Mouse (Mus musculus) left cerebral cortex, adult 2 months (tissue): Measurements from ENCODE around the gene Cdk6. TPM values are rescaled to one million over a fixed set of nuclear protein-coding genes. Genes with fewer than 3 reads are reported as not detected.

Experiments
- DNase-seq, 2 experiments: peaks; one replicate each; pipeline ENCODE4 v3.0.0; 2021 to 2022; ENCODE audit warnings: low spot score in 2 of 2, mixed read lengths in 1 of 2; ENCODE audit errors: extremely low spot score in 1 of 2
- H3K27ac ChIP-seq: fragments of 200-600 bp; 2 replicates; pipeline ENCODE4 v1.8.1; 2022
- H3K4me3 ChIP-seq: fragments of 200-600 bp; 2 replicates; pipeline ENCODE4 v1.8.1; 2022
- CTCF ChIP-seq: fragments of 200-600 bp; IDR thresholded peaks from 2 replicates; pipeline ENCODE4 v1.8.1; 2022; ENCODE audit warnings: antibody characterized with exemption, mild to moderate bottlenecking, moderate library complexity
- intact Hi-C: fragments of 180-260 bp; cut with DNase I; formaldehyde crosslinking; loops from one replicate; pipeline ENCODE4 v1.15.1; 2025
- total RNA-seq, 2 experiments: library from RNA; stranded (reverse); gene quantifications; 2 replicates each; pipeline ENCODE4 v1.2.3; 2021

The Cdk6 gene
- total RNA-seq, 2 experiments from 2014 or later, result 4.2 to 6.8 TPM

DNA sequence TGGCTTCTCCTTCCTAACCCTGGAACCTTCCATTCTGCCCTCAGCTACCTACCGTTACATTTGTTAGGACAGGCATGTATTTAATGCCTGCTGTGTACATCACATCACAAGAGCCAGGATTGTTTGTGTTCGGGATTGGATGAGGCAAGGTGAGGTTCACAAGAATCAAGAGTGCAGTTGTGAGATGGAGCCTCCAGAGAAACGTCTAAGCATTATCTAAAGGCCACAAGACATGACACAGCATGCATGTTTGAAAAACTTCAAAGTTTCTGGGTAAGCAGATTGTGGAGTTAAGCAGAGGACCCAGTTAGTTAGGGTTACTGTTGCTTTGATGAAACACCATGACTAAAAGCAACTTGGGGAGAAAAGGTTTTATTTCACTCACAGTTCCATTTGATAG is 122.5 kb downstream of the Cdk6 start:
- intact Hi-C loops, result no loop called here
- H3K4me3 ChIP-seq, result no peak overlapping the region
- no peak overlapping the region for H3K27ac ChIP-seq
- no peak for DNase-seq
- TF ChIP-seq CTCF, result no peak

- intact Hi-C loops, result no loop called here
- TF ChIP-seq CTCF, result no peak
- H3K27ac ChIP-seq, result no peak overlapping the region
- no peak overlapping the region for H3K4me3 ChIP-seq
- no peak for DNase-seq
These were observed 125.0 kb downstream of the Cdk6 start for GRCm38 (mm10) chr5:3466069-3466877.

GRCm38 (mm10) chr5:3470866-3471265 is 129.6 kb downstream of the Cdk6 start:
- no peak for TF ChIP-seq CTCF
- intact Hi-C loops, result no loop called here
- no peak for DNase-seq

GRCm38 (mm10) chr5:3472311-3473156 is 131.2 kb downstream of the Cdk6 start:
- DNase-seq, result no peak
- intact Hi-C loops, result no loop called here
- no peak for TF ChIP-seq CTCF

More at GRCm38 (mm10) chr5:3470866-3471265, 129.6 kb downstream of the Cdk6 start:
- Histone ChIP-seq H3K27ac (no peak overlapping the region), H3K4me3 (no peak overlapping the region)

DNA sequence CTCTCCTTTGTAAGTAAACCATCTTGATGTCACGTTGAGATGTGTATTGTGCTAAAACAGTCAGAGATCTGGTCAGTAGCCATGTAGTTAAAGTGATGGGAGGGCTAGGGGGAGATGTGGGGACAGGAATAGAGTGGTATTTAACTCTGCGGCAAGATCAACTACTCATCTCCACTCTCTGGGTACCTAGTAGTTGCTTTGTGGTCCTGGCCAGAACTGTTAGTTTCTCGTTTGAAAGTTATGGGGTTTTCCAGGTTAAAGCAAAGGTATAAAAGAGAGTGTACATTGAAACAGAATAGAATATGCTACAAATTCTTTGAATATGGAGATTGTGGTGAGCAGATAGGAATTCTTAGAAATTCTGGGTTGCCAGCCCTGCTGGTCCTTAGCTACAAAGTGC is 136.4 kb downstream of the Cdk6 start:
- Histone ChIP-seq H3K4me3 (no peak overlapping the region), H3K27ac (no peak overlapping the region)
- TF ChIP-seq CTCF, result no peak
- intact Hi-C loops, result no loop called here
- DNase-seq, result no peak

More at GRCm38 (mm10) chr5:3472311-3473156, 131.2 kb downstream of the Cdk6 start:
- Histone ChIP-seq H3K27ac (no peak overlapping the region), H3K4me3 (no peak overlapping the region)

DNA sequence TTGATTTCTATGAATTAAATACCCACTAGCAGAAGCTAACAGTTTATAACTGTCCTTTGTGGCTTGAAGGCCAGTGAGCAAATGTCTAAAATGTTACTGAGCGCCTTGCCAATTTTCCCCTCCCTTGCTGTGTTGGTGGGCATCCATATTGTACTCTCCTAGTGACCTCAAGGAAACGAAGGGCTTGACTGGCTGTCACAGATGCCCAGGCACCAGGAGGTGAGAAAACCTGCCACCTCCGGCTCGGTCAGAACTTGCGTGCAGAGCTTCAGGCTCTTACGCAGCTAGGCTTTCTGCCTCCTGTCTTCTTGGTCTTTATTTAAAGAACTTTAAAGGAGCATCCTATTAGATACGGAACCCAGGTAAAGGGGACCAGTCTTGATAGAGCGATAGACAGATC is 136.9 kb downstream of the Cdk6 start:
- intact Hi-C loops, result no loop called here
- TF ChIP-seq CTCF, result no peak
- Histone ChIP-seq H3K4me3 (no peak overlapping the region), H3K27ac (no peak overlapping the region)
- DNase-seq, result no peak

GRCm38 (mm10) chr5:3479016-3479795 is 137.9 kb downstream of the Cdk6 start:
- intact Hi-C loops, result no loop called here
- no peak overlapping the region for H3K4me3 ChIP-seq
- H3K27ac ChIP-seq, result no peak overlapping the region
- DNase-seq, result no peak
- no peak for TF ChIP-seq CTCF

GRCm38 (mm10) chr5:3480637-3481395 is 139.5 kb downstream of the Cdk6 start:
- TF ChIP-seq CTCF, result no peak
- no peak overlapping the region for H3K27ac ChIP-seq
- intact Hi-C loops, result no loop called here
- DNase-seq, result no peak
- no peak overlapping the region for H3K4me3 ChIP-seq

DNA sequence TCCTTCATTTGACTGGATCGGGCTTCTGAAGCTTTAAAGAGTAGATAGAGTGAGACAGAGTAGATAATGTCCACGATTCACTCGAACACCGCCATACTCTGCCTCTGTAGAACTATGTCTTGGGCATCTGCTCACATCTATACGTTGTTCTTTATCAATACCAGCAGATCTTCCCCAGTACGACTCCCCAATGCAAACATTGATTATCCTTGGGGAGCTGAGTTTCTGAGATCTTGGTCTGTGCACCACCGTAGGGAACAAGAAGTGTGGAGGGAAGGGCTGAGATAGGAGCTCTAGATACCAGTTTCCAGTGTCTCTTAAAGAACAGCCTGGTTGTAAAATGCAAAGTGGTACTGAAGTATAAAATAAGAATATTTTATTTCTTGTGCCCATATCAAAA is 141.2 kb downstream of the Cdk6 start:
- intact Hi-C loops, result no loop called here

DNA sequence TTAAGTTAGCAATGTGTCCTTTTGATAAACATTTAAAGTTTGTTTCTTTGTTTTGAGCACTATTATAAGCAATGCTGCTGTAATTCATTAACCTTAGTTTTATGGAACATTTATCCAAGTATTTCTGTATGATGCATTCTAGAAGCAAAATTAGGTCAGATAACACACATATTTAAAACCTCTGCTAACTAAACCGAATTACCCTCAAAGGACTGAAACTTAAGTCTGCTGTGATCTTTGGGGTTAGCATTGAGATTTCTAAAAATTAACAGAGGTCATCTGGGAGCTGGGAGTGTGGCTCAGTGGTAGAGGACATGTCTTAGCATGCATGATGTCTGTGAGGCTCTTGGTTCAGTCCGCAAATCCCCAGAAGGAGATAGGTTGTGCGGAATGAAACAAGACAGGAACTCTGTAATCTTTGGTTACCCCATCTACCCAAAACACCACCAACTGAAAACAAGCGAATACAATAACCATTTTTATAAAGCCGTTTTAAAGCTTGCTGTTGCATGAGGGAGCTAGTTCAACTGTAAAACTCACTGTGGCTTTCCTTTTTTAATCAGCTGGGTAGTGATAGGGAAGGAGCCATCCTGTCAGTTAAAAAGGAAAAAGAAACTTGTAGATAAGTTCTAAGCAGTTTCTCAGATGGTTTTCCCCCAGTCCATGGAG is 141.9 kb downstream of the Cdk6 start:
- H3K4me3 ChIP-seq, result no peak overlapping the region
- no peak for TF ChIP-seq CTCF
- DNase-seq, result no peak
- intact Hi-C loops, result no loop called here
- no peak overlapping the region for H3K27ac ChIP-seq

More for the DNA sequence above, 141.2 kb downstream of the Cdk6 start:
- TF ChIP-seq CTCF, result no peak
- no peak for DNase-seq
- H3K4me3 ChIP-seq, result no peak overlapping the region
- H3K27ac ChIP-seq, result no peak overlapping the region
